Mouse (Mus musculus): ENCODE measurements at regions not wholly inside any gene's neighbourhood (a gene's known extent, or its start where the extent isn't known, plus 50 kb on each side); places are given as distances from the start of the nearest gene placed in this dataset.

GRCm38 (mm10) chr2:171232812-171233211, 501.2 kb downstream of the Dok5 start:
- Histone ChIP-seq H3K27me3 (ENCODE audit: low read depth, poor library complexity, severe bottlenecking) (no peaks in the 10 kb centered on the region), H3K4me1 (0 out of 2 replicates have a peak, but pooled peaks cover 4% of the 10 kb centered on the region)
- DNase-seq (ENCODE audit: low spot score), result no peak

GRCm38 (mm10) chr2:171231288-171232050, 499.9 kb downstream of the Dok5 start:
- Histone ChIP-seq H3K4me3 (no peak overlapping the region), H3K36me3 (no peaks in the 10 kb centered on the region), H3K9me3 (replicated peaks) (no peaks in the 10 kb centered on the region), H3K27ac (replicated peaks) (no peak overlapping the region), H3K27me3 (ENCODE audit: low read depth, poor library complexity, severe bottlenecking) (no peaks in the 10 kb centered on the region), H3K4me1 (0 out of 2 replicates have a peak, but pooled peaks cover 4% of the 10 kb centered on the region)
- WGBS, result 82% methylated on average over 7 of the region's 7 CpGs
- DNase-seq (ENCODE audit: low spot score), result no peak

More at GRCm38 (mm10) chr2:171232812-171233211, 501.2 kb downstream of the Dok5 start:
- no peak overlapping the region for H3K27ac ChIP-seq (replicated peaks)
- H3K9me3 ChIP-seq (replicated peaks), result no peaks in the 10 kb centered on the region
- H3K36me3 ChIP-seq, result no peaks in the 10 kb centered on the region
- no peak overlapping the region for H3K4me3 ChIP-seq

GRCm38 (mm10) chr2:171230536-171230935, 498.9 kb downstream of the Dok5 start:
- DNase-seq (ENCODE audit: low spot score), result no peak

GRCm38 (mm10) chr2:171228229-171228628, 496.6 kb downstream of the Dok5 start:
- whole genome bisulfite sequencing, result 60% methylated on average over 3 of the region's 3 CpGs
- DNase-seq (ENCODE audit: low spot score), result no peak
- H3K36me3 ChIP-seq, result no peaks in the 10 kb centered on the region
- no peaks in the 10 kb centered on the region for H3K27me3 ChIP-seq (ENCODE audit: low read depth, poor library complexity, severe bottlenecking)
- H3K9me3 ChIP-seq (replicated peaks), result no peaks in the 10 kb centered on the region
- no peak overlapping the region for H3K27ac ChIP-seq (replicated peaks)
- H3K4me3 ChIP-seq, result no peak overlapping the region
- 0 out of 2 replicates have a peak, but pooled peaks cover 4% of the 10 kb centered on the region for H3K4me1 ChIP-seq

More at GRCm38 (mm10) chr2:171230536-171230935, 498.9 kb downstream of the Dok5 start:
- no peaks in the 10 kb centered on the region for H3K27me3 ChIP-seq (ENCODE audit: low read depth, poor library complexity, severe bottlenecking)
- H3K9me3 ChIP-seq (replicated peaks), result no peaks in the 10 kb centered on the region
- H3K36me3 ChIP-seq, result no peaks in the 10 kb centered on the region
- no peak overlapping the region for H3K4me3 ChIP-seq
- 0 out of 2 replicates have a peak, but pooled peaks cover 4% of the 10 kb centered on the region for H3K4me1 ChIP-seq
- no peak overlapping the region for H3K27ac ChIP-seq (replicated peaks)
- WGBS, result 91% methylated on average over 12 of the region's 12 CpGs

- H3K4me3 ChIP-seq, result no peak overlapping the region
- WGBS, result 88% methylated on average over 6 of the region's 6 CpGs
- no peak overlapping the region for H3K27ac ChIP-seq (replicated peaks)
- H3K9me3 ChIP-seq (replicated peaks), result no peaks in the 10 kb centered on the region
- H3K4me1 ChIP-seq, result no peaks in the 10 kb centered on the region
- no peaks in the 10 kb centered on the region for H3K36me3 ChIP-seq
- DNase-seq (ENCODE audit: low spot score), result no peak
- no peaks in the 10 kb centered on the region for H3K27me3 ChIP-seq (ENCODE audit: low read depth, poor library complexity, severe bottlenecking)
These were observed 482.2 kb downstream of the Dok5 start for GRCm38 (mm10) chr2:171213792-171214191.

GRCm38 (mm10) chr2:171196472-171196871, 464.9 kb downstream of the Dok5 start:
- 91% methylated on average over 7 of the region's 7 CpGs for WGBS

GRCm38 (mm10) chr2:171192181-171192580, 460.6 kb downstream of the Dok5 start:
- Histone ChIP-seq H3K4me1 (no peaks in the 10 kb centered on the region; the same call in 1 of the 2 replicates), H3K27ac (replicated peaks) (no peak overlapping the region), H3K9me3 (replicated peaks) (peaks cover 6% of the 10 kb centered on the region; the same call in 1 of the 2 replicates), H3K36me3 (no peaks in the 10 kb centered on the region), H3K27me3 (ENCODE audit: low read depth, poor library complexity, severe bottlenecking) (no peaks in the 10 kb centered on the region), H3K4me3 (no peak overlapping the region)
- 67% methylated on average over 5 of the region's 5 CpGs for WGBS
- no peak for DNase-seq (ENCODE audit: low spot score)

More at GRCm38 (mm10) chr2:171196472-171196871, 464.9 kb downstream of the Dok5 start:
- no peaks in the 10 kb centered on the region for H3K36me3 ChIP-seq
- no peaks in the 10 kb centered on the region for H3K27me3 ChIP-seq (ENCODE audit: low read depth, poor library complexity, severe bottlenecking)
- H3K27ac ChIP-seq (replicated peaks), result no peak overlapping the region
- H3K4me1 ChIP-seq, result no peaks in the 10 kb centered on the region; the same call in 1 of the 2 replicates
- no peak overlapping the region for H3K4me3 ChIP-seq
- peaks cover 6% of the 10 kb centered on the region; the same call in 1 of the 2 replicates for H3K9me3 ChIP-seq (replicated peaks)
- DNase-seq (ENCODE audit: low spot score), result no peak

All from midbrain, embryonic 10.5 days (tissue).